Mouse (Mus musculus) heart, adult 2 months (tissue): ENCODE measurements around the gene Gpx3. TPM values are rescaled to one million over a fixed set of nuclear protein-coding genes. Genes with fewer than 3 reads are reported as not detected.
"Not testable (repeated sequence)": the region's sequence is repeated elsewhere in the genome, so short reads cannot be mapped to it uniquely, and the experiment has no call there.

Experiments
- DNase-seq, 2 experiments: peaks; one replicate each; pipeline ENCODE4 v3.0.0; 2021
- H3K27ac ChIP-seq: fragments of 200-600 bp; 2 replicates; pipeline ENCODE4 v1.8.1; 2022
- H3K27me3 ChIP-seq: fragments of 200-500 bp; 2 replicates; pipeline ENCODE4 v1.6.1; 2012; ENCODE audit warnings: mild to moderate bottlenecking, low read length, inconsistent platforms, mixed read lengths; ENCODE audit not compliant: control insufficient read depth, insufficient read depth
- H3K36me3 ChIP-seq: fragments of 200-500 bp; 2 replicates; pipeline ENCODE4 v1.6.1; 2012; ENCODE audit warnings: low read length, inconsistent platforms; ENCODE audit not compliant: control insufficient read depth, insufficient read depth
- H3K4me1 ChIP-seq: fragments of 200-500 bp; 2 replicates; pipeline ENCODE4 v1.6.1; 2011; ENCODE audit warnings: low read length; ENCODE audit not compliant: control insufficient read depth, insufficient read depth
- H3K4me3 ChIP-seq: fragments of 200-600 bp; 2 replicates; pipeline ENCODE4 v1.8.1; 2022
- H3K79me2 ChIP-seq: fragments of 200-500 bp; replicated peaks from 2 replicates; pipeline ENCODE4 v1.6.1; 2012; ENCODE audit warnings: mild to moderate bottlenecking, inconsistent platforms, low read length, moderate library complexity, mixed read lengths; ENCODE audit not compliant: control insufficient read depth, insufficient read depth
- H3K9ac ChIP-seq: fragments of 200-500 bp; 2 replicates; pipeline ENCODE4 v1.6.1; 2012; ENCODE audit warnings: low read depth, mild to moderate bottlenecking, control low read depth, inconsistent platforms, low read length, mixed read lengths
- CTCF ChIP-seq: fragments of 200-600 bp; IDR thresholded peaks from 2 replicates; pipeline ENCODE4 v1.8.1; 2022; ENCODE audit warnings: antibody characterized with exemption, mild to moderate bottlenecking, moderate library complexity
- EP300 ChIP-seq: fragments of 200-500 bp; IDR thresholded peaks from 2 replicates; pipeline ENCODE4 v1.6.1; 2011; ENCODE audit warnings: low read depth, low read length, control low read depth; ENCODE audit not compliant: insufficient read depth
- POLR2A ChIP-seq: fragments of 200-500 bp; IDR thresholded peaks from 2 replicates; pipeline ENCODE4 v1.6.1; 2011; ENCODE audit warnings: mild to moderate bottlenecking, low read depth, low read length, control low read depth; ENCODE audit not compliant: insufficient read depth
- WGBS: fragments of 180-500 bp; shearing (Covaris S2); methylation state at CpG from one replicate; pipeline ENCODE4 v1.1.7; 2018; 5-methylcytosine and 5-hydroxymethylcytosine counted together
- intact Hi-C: fragments of 180-260 bp; cut with DNase I; formaldehyde crosslinking; loops from one replicate; pipeline ENCODE4 v1.15.1; 2025
- polyA plus RNA-seq: library from polyadenylated mRNA; depleted of rRNA; stranded (reverse); fragments of >200 nt; gene quantifications from 2 replicates; pipeline ENCODE4 v1.2.3, GENCODE M21; 2012
- total RNA-seq, 2 experiments: library from RNA; stranded (reverse); gene quantifications; 2 replicates each; pipeline ENCODE4 v1.2.3; 2021

Gene Gpx3
- total and polyA plus RNA-seq, 3 experiments = 219 to 401 (median 246) TPM

DNA sequence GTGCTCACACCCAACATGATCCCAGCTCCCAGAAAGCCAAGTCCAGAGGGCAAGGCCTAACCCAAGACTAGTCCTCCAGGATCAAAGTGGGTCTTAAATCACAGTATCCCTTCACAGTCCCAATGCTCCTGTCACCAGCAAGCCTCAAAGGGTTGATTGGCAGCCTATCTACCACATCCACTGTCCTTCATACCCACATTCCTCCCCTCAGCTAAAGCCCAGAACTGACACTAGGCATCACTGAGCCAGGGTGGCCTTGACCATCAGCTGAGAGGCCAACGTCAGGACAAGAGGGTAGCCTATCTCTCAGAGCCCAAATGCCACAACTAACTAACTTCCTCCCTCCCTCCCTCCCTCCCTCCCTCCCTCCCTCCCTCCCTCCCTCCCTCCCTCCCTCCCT lies 47.5 kb downstream of the Gpx3 start:
- no peak for DNase-seq
- no peaks in the 10 kb centered on the region for H3K36me3 ChIP-seq
- no peak overlapping the region for H3K27ac ChIP-seq
- TF ChIP-seq EP300 (no peak), POLR2A (no peak), CTCF (no peak)
- peaks cover 10% of the 10 kb centered on the region for H3K4me1 ChIP-seq
- no peaks in the 10 kb centered on the region for H3K27me3 ChIP-seq
- H3K4me3 ChIP-seq = no peak overlapping the region
- no peak overlapping the region for H3K9ac ChIP-seq
- WGBS = 41% methylated on average over 1 of the region's 1 CpGs
- peaks cover 9% of the 10 kb centered on the region for H3K79me2 ChIP-seq
- intact Hi-C loops = no loop called here

DNA sequence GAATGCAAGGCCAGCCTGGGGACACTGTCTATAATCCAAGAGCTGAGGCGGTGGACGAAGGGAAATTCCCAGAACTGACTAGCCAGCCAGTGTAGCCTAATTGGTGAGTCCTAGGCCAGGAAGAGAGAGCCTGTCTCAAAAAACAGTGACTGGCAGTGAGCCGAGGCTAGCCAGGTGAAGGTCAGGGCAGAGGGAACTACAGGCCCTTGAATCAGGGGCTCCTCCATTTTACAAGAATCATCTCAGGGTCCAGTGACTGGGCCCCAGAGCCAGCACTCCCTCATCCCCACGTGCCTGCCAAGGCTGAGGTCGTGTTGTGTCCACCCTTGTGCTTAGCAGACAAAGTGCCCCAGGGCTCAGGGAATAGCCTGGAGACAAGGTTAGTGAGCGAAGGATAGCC lies 48.4 kb downstream of the Gpx3 start:
- Histone ChIP-seq H3K4me1 (peaks cover 8% of the 10 kb centered on the region), H3K27ac (no peak overlapping the region), H3K4me3 (no peak overlapping the region), H3K27me3 (no peaks in the 10 kb centered on the region), H3K9ac (no peak overlapping the region), H3K36me3 (no peaks in the 10 kb centered on the region), H3K79me2 (peaks cover 6% of the 10 kb centered on the region)
- TF ChIP-seq CTCF (no peak), EP300 (no peak), POLR2A (no peak)
- intact Hi-C loops = no loop called here
- WGBS = 59% methylated on average over 6 of the region's 6 CpGs
- no peak for DNase-seq

DNA sequence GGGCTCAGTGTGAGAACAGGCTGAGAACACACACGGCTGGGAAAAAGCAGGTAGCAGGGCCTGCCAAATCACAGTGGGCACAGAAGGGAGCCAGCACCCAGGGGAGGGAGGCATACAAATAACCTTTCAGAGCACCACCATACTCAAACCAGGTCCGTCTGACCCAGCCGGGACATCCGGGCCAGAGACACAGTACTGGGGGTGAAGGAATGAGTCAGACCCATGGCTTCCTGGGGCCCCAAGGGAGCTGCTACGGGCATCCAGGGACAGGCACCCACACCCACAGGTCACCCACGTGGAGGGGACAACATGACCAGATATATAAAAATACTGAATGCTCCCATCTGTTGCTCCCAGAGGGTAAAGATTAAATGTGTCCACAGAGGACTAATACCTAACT lies 50.4 kb downstream of the Gpx3 start:
- Histone ChIP-seq H3K4me3 (no peak overlapping the region), H3K9ac (no peak overlapping the region), H3K4me1 (peaks cover 9% of the 10 kb centered on the region), H3K36me3 (no peaks in the 10 kb centered on the region), H3K27ac (no peak overlapping the region), H3K27me3 (no peaks in the 10 kb centered on the region), H3K79me2 (peaks cover 5% of the 10 kb centered on the region)
- intact Hi-C loops = loop anchor here (2.0 kb wide), 1 partner anchor 14 kb away; no protein-coding TSS in a partner anchor
- TF ChIP-seq POLR2A = no peak
- no peak for TF ChIP-seq CTCF
- no peak for TF ChIP-seq EP300
- 18% methylated on average over 6 of the region's 6 CpGs for WGBS
- peak in 1 of 2 experiments; percentile 23 for DNase-seq

DNA sequence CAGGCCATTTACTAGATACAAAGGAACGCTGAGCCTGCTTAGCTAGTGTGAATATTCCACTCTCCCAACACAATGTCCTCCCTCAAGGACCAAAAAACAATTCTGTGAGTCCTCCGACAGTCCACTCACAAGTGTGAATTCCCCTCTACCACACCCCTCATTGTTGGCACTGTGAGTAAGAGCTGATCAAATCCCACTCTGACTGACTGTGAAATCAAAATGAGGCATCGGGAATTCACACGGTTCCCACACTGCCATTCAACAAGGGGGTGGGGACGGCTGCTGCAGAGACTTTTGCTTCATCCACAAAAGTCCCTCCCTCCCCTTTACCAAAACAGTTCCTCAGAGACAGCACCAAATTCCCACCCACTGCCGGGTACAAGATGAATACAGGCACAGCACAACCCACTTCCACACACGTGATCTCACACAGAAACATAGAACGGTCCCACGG lies 51.8 kb downstream of the Gpx3 start:
- 36% methylated on average over 9 of the region's 9 CpGs for WGBS
- no peak overlapping the region for H3K4me3 ChIP-seq
- intact Hi-C loops = loop anchor here (2.0 kb wide), 1 partner anchor 15 kb away; no protein-coding TSS in a partner anchor
- H3K79me2 ChIP-seq = peaks cover 4% of the 10 kb centered on the region
- H3K4me1 ChIP-seq = peaks cover 7% of the 10 kb centered on the region
- no peak for DNase-seq
- H3K27ac ChIP-seq = peak overlapping the region; percentile 43
- no peak overlapping the region for H3K9ac ChIP-seq
- no peaks in the 10 kb centered on the region for H3K27me3 ChIP-seq
- H3K36me3 ChIP-seq = no peaks in the 10 kb centered on the region
- no peak for TF ChIP-seq EP300
- no peak for TF ChIP-seq CTCF
- TF ChIP-seq POLR2A = no peak

- TF ChIP-seq EP300 = no peak
- TF ChIP-seq CTCF = no peak
- no peak for TF ChIP-seq POLR2A
- Histone ChIP-seq H3K4me3 (no peak overlapping the region), H3K4me1 (peaks cover 7% of the 10 kb centered on the region)
Measured at GRCm38 (mm10) chr11:54954716-54955115, 52.5 kb downstream of the Gpx3 start.

DNA sequence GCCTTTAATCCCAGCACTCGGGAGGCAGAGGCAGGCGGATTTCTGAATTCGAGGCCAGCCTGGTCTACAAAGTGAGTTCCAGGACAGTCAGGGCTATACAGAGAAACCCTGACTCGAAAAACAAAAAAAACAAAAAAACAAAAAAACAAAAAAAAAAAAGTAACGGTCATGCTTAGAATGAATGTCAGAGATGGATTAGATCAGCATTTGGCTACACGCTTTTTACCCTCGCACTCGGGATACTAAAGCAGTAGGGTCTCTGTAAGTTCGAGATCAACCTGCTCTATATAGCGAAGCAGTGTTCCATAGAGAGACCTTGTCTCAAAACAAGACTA lies 53.1 kb downstream of the Gpx3 start:
- peak overlapping the region; percentile 72 for H3K4me3 ChIP-seq
- H3K4me1 ChIP-seq, H3K36me3 ChIP-seq, H3K27me3 ChIP-seq, intact Hi-C loops, DNase-seq, H3K79me2 ChIP-seq: not testable (repeated sequence)
- 32% methylated on average over 10 of the region's 10 CpGs for WGBS
- peak overlapping the region; percentile 92 for H3K27ac ChIP-seq
- peak overlapping the region; percentile 81 for H3K9ac ChIP-seq

More at GRCm38 (mm10) chr11:54954716-54955115, 52.5 kb downstream of the Gpx3 start:
- Histone ChIP-seq H3K9ac (no peak overlapping the region), H3K79me2 (peaks cover 1% of the 10 kb centered on the region), H3K27ac (no peak overlapping the region; the same call in 1 of the 2 replicates), H3K27me3 (no peaks in the 10 kb centered on the region), H3K36me3 (no peaks in the 10 kb centered on the region)
- 79% methylated on average over 8 of the region's 8 CpGs for WGBS
- no peak for DNase-seq
- intact Hi-C loops = no loop called here
